Mouse (Mus musculus) right cerebral cortex, adult 18-20 months (tissue): Measurements from ENCODE around the gene Mum1l1.
A peak's percentile ranks its signal among the peaks of the same experiment; 100 is the strongest.
"Not testable (repeated sequence)": the region's sequence is repeated elsewhere in the genome, so short reads cannot be mapped to it uniquely, and the experiment has no call there.

Source experiments
- DNase-seq: peaks from one replicate; pipeline ENCODE4 v3.0.0; 2022; ENCODE audit warnings: mixed read lengths

Mum1l1 gene

DNA sequence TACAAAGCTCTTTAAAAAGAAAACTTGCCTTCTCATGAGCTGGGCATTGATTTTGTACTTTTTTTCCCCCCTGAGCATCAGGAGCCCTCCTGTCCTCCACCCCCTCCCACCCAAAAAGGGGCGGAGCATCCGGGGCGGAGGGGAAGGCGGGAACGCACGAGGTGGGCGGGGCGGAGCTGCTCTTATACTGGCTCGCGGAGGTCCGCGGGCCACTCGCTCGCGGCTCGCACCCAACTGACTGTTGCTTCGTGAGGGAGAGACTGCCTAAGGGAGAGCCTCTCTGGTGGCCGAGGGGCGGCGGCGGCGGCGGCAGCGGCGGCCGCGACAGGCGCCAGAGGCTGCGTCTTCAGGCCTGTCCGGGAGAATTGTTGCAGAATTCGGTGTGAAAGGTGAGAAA, at the start of gene Mum1l1:
Mum1l1 (plus strand) TSS at position 214 of the 397 bp plus-strand sequence.
- DNase-seq, result peak; percentile 31

DNA sequence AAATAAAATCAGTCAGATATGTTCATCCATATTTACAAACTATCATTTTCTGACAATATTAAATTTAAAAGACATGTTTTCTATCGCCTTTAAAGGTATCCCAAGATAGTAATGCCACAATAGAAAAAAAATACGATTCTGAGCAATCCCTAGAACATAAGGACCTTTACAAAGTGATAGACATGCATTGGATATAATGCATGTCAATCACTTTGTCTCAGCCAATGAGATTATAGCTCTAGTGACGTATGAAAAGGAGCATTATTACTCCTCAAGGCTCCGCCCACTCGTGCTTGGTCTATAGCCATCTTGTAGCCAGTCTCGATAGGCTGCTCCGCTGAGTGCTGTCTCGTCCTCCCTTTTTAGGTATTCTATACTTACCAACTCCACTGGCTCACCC, 30.9 kb upstream of the Mum1l1 start, which contains the start of gene 4933428M09Rik:
4933428M09Rik (plus strand) TSS at position 301 of the 400 bp plus-strand sequence.
- no peak for DNase-seq

DNA sequence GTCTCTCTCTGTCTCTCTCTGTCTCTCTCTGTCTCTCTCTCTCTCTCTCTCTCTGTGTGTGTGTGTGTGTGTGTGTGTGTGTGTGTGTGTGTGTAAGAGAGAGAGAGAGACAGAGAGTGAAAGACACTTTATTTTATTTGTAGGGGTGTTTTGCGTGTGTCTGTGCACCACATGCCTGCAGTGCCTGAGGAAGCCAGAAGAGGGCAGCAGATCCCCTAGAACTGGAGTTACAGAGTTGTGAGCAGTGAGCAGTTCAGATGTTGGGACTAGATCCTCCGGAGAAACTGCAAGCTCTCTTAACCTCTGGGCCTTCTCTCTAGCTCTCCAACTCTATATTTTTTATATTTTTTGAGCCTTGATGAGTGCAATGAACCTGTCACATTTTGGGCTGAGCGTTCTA, 18.3 kb upstream of the Mum1l1 start:
- DNase-seq, result not testable (repeated sequence)

DNA sequence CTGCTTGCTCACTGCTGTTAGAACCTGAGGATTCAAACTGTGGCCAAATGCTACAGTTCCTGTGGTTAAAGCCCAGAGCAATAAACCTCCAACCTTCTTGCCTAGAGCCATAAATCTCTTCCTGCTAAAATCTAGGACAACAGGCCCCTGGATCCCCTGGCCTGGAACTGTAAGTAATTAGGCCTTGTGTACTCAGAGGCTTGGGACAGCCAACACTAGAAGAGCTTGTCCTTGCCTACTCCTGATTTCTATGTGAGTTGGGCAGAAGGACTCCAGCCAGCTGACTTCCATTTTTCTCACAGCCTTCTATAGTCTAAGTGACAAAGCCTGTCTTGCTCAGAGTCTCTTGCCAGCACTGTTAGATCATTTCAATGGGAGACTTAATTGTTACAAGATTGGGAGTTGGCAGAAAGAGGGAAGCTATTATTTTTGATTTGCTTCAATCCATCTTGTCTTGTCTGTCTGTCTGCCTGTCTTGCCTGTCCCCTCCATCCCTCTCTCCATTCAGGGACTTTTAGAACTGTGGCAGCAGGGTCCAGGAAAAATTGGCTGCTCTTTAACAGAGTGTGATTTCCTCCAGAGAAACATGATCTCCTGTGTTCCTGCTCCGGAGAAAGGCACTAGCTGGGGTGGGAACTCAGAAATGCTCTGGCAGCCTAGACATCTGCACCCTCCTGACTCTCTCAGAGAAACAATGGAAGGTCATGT, 15.1 kb upstream of the Mum1l1 start:
- no peak for DNase-seq

DNA sequence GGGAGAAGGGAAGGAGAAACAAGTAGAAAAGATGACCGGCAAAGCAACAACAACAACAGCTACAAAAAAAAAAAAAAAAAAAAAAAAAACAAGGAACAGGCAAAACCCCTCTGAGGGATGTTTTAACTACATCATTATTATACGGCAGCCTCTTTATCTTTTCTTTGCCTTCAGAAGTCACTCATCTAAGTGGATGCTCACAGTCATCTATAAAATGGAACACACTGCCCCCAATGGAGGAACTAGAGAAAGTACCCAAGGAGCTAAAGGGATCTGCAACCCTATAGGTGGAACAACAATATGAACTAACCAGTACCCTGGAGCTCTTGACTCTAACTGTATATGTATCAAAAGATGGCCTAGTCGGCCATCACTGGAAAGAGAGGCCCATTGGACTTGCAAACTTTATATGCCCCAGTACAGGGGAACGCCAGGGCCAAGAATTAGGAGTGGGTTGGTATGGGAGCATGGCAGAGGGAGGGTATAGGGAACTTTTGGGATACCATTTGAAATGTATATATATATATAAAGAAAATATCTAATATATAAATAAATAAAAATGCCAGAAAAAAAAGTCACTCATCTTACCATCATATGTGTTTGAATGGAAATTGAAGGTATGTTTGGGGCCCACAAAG, 532 bp upstream of the Mum1l1 start:
- not testable (repeated sequence) for DNase-seq

DNA sequence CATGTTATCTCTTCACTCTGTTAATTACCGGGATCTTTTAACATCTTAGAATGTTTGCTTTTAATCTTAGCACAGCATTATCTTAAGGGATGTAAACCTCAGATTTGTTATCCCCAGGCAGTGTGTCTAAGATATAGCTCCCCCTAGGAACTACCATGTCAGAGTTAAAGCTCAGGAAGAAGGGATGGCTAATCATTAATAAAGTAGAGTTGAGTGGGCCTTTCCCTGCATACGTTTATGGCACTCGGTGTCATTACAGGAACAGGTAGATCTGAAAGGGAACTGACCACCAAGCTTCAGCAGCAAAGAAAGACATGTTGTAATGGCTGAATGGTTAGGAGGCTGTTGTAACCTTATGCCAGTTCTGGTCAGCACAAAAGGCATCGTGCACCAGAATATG, 4.9 kb downstream of the Mum1l1 start:
- DNase-seq, result no peak

DNA sequence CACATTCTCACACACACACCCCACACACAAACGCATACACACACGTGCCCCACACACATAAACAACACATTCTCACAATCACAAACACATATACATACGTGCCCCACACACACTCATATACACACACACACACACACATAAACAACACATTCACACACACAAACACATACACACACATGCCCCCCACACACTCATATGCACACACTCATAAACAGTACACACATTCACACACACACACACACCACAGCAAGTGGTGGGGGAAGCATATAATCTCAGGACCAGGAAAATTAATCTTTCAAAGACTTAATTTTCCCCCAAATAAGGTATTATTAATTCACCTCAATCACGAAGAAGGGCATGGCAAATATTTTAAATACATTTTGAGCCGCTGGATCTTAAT, 6.6 kb downstream of the Mum1l1 start:
- no peak for DNase-seq

DNA sequence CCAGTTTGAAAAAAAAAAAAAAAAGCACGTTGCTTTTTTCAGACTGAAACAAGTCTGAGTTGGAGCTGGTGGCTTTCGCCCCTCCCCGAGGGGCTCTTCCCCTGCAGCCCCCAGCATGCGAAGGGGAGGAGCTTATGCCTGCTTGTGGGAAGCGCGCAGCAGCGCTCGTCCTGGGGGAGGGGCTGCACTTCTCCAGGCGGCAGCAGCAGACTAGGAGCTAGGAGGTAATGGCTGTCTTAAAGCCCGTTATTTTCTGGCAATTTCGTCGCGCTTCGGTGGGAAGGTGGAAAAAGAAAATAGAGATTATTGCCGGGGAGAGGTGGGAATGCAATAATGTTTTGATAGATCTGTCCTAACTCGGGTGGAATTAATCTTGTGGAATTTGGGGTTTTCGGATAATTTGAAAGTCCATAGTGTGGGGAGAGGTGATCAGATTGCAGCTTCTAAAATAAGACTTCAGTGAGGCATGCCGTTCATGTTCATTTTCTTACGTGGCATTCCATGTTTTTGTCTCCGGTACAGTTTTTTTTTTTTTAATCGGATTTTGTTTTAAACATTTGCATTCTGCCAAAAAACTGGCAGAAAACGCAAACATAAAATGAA, 7.2 kb downstream of the Mum1l1 start:
- peak; percentile 18 for DNase-seq

DNA sequence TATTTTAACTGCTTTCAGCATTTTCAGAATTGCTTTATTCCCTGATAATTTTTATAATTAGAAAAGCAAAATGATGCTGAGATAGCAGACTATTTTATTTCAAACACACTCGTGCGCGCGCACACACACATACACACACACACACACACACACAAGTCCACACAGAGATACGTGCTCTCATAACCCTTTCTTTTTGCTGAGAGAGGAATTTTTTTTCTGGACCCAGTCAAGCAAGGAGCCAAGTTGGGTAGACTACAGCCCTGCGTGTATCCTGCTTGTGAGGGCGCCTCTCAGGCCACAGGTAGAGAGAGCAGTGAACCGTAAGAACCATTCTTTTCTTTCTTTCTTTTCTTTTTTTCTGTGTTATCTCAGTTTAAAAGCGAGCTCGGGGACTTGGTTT, 7.9 kb downstream of the Mum1l1 start:
- no peak for DNase-seq

DNA sequence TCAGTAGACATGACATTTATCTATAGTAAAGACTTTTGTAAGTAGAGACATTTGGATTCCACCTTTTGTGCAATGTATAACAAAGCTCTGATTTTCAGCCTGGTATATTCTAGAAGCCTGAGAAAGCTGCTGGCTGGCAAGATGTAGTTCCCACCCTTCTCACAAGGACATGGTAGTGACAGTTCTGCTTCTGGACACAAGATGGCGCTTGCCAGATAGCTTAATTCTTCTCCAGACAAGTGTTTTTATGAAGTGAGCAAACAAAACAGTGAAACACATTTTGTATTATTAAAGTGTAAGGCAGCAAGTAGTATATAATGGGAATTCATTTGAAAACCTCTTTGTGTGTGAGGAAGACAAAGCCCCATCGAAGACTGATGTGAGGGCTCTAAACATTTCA, 9.2 kb downstream of the Mum1l1 start:
- DNase-seq, result peak; percentile 32

DNA sequence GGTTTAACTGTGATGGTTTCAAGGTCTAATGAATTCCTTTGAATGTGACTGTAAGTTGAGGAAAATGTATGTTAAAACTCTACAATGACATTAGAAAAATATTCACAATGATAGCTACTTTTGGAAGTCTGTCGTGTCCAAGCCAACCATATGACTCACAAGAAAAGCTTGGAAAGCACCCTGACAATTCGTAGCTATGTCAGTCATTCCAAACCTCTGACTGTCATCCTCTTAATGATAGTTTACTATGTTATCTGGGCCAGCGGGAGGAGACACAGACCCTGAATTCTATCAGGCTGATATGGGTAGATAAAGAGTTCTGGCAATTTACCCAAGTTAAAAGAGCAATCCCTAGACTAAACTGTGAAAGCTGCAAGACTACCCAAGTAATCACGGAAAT, 11.0 kb downstream of the Mum1l1 start:
- DNase-seq, result no peak

DNA sequence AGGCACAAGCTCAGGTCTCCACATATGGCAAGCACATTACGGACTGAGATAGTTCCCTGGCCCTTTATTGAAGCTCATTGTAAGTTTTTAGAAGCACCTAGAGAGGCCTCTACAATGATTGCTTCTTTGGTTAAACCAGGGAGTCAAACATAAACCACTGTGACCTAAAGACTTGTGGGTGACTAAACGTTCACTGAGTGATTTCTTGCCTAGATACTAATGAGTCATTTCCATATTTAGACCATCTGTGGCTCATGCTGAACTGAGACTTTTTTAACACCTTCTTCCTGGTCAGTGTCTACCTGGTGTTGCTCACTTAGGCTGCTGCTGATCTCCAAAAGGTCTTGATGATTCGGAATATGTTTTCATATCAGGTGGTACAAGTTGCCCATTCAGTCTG, 12.1 kb downstream of the Mum1l1 start:
- no peak for DNase-seq

DNA sequence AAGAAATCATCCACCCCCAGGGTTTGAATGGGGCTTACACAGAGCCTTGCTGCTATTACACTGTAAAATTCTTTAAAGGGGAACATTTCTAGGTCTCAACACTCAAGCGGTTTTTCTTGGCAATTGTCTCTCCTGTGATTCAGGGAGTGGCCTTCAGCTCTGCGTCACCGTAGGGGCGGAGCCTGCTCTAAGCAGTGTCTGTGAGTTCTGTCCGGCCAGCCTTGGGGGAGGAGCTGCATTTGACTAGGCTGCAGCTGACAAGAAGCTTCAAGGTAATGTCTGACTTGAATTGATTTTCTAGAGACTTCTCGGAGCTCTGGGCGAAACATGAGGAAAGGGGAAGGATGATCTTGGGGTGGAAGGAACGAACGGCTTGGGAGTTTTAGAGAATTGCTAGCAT, 21.3 kb downstream of the Mum1l1 start:
- DNase-seq, result peak; percentile 15

DNA sequence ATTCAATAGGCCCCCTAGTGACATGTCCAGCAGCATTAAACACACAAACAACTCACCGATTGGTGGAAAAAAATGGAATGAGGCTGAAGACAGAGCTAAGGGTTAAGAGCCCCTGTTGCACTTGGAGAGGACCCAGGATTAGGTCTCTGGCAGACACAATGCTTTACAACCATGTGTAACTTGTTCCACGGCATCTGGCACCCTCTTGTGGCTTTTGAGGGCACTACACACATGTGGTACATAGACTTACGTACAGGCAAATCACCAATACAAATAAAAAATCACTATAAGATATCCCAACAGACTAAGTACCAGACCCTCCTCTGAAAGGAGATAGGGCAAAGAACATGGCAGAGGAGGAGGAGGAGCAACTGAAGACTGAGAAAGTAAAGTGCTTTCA, 37.5 kb downstream of the Mum1l1 start:
- DNase-seq, result no peak

DNA sequence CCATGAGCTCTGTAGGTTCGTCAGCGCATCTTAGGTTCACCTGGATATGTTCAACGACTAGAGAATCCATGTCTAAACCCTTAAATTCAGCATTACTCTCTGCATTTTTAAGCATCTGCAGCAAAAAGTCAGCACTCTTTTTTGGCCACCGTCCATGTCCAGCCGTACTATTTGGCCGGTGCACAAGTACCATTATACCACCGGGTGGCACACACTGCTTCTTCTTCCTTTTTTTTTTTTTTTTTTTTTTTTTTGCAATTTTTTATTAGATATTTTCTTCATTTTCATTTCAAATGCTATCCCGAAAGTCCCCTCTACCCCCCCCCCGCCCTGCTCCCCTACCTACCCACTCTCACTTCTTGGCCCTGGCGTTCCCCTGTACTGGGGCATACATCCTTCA, 47.2 kb downstream of the Mum1l1 start:
- no peak for DNase-seq

DNA sequence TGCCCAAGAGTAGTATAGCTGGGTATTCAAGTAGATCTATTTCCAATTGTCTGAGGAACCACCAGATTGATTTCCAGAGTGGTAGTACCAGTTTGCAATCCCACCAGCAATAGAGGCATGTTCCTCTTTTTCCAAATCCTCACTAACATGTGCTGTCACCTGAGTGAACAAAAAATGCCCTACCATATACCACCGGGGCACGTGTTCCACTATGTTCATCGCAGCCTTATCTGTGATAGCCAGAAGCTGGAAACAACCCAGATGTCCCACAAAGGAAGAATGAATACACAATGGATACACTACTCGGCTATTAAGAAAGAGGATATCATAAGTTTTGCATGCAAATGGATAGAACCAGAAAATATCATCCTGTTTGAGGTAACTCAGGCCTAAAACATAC, 72.1 kb downstream of the Mum1l1 start:
- DNase-seq, result no peak
